Mouse (Mus musculus) 3T3-L1 (cell line): Measurements from ENCODE around the gene Exd2.

Experiments
- DNase-seq: peaks from one replicate; pipeline ENCODE4 v3.0.0-alpha.2; 2015; ENCODE audit warnings: low read depth, low spot score

Gene Exd2

GRCm38 (mm10) chr12:80495691-80496090 lies 32.8 kb downstream of the Exd2 start:
- no peak for DNase-seq

GRCm38 (mm10) chr12:80498356-80498755 lies 35.5 kb downstream of the Exd2 start:
- DNase-seq: peak; percentile 40

GRCm38 (mm10) chr12:80500506-80500905 lies 37.6 kb downstream of the Exd2 start:
- DNase-seq: no peak

- peak; percentile 78 for DNase-seq
These were observed 41.8 kb downstream of the Exd2 start for GRCm38 (mm10) chr12:80504718-80505117.

- no peak for DNase-seq
These were observed 44.3 kb downstream of the Exd2 start for GRCm38 (mm10) chr12:80507041-80507745.

- no peak for DNase-seq
These were observed 55.1 kb downstream of the Exd2 start, which contains the start of gene Galnt16 for GRCm38 (mm10) chr12:80517977-80518376. Gene Galnt16, plus strand, starts transcription at chr12:80518277.

- no peak for DNase-seq
These were observed 55.5 kb downstream of the Exd2 start for GRCm38 (mm10) chr12:80518393-80518756.

- no peak for DNase-seq
These were observed 56.1 kb downstream of the Exd2 start for GRCm38 (mm10) chr12:80518757-80519620.

GRCm38 (mm10) chr12:80519621-80520332 lies 56.9 kb downstream of the Exd2 start:
- no peak for DNase-seq

GRCm38 (mm10) chr12:80522006-80522405 lies 59.1 kb downstream of the Exd2 start:
- DNase-seq: peak; percentile 50

GRCm38 (mm10) chr12:80524276-80524921 lies 61.5 kb downstream of the Exd2 start:
- DNase-seq: no peak

- DNase-seq: no peak
These were observed 62.6 kb downstream of the Exd2 start for GRCm38 (mm10) chr12:80525513-80525912.

- DNase-seq: no peak
These were observed 63.6 kb downstream of the Exd2 start for GRCm38 (mm10) chr12:80526511-80526910.

- DNase-seq: no peak
These were observed 65.0 kb downstream of the Exd2 start for GRCm38 (mm10) chr12:80527727-80528389.

- DNase-seq: no peak
These were observed 67.2 kb downstream of the Exd2 start for GRCm38 (mm10) chr12:80530052-80530451.

GRCm38 (mm10) chr12:80530630-80531029 lies 67.7 kb downstream of the Exd2 start:
- DNase-seq: no peak

GRCm38 (mm10) chr12:80531585-80531984 lies 68.7 kb downstream of the Exd2 start:
- no peak for DNase-seq

- peak; percentile 24 for DNase-seq
These were observed 71.0 kb downstream of the Exd2 start for GRCm38 (mm10) chr12:80533876-80534275.

- DNase-seq: no peak
These were observed 74.4 kb downstream of the Exd2 start for GRCm38 (mm10) chr12:80537313-80537712.

GRCm38 (mm10) chr12:80538311-80538710 lies 75.4 kb downstream of the Exd2 start:
- DNase-seq: no peak

GRCm38 (mm10) chr12:80545310-80545709 lies 82.4 kb downstream of the Exd2 start:
- no peak for DNase-seq
